Mouse (Mus musculus): ENCODE data around the gene Enthd1. TPM values are rescaled to one million over a fixed set of nuclear protein-coding genes. Genes with fewer than 3 reads are reported as not detected.
"Not testable (repeated sequence)": the region's sequence is repeated elsewhere in the genome, so short reads cannot be mapped to it uniquely, and the experiment has no call there.

Enthd1 gene
- polyA plus RNA-seq, 1 experiment from 2014 or later = not detected

DNA sequence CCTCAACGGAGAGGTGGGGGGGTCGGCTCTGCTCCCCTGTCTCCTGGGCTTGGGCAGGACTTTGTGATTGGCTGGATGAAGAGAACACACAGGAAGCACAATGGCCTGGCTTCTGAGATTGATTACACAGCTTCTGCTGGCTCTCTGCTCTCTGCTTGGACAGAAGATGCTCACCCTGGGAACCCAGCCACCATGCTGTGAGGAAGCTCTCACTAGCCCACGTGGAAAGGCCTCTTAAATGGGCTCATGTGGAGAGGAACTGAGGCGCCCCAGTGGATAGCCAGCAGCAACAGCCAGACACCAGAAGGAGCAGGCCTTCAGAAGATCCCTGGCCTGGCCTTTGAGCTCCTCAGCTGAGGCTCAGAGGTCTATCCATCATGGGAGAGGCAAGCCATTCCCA lies 59.9 kb downstream of the Enthd1 start:
- Histone ChIP-seq H3K9me3 (ENCODE audit: control insufficient read depth, low read length) (no peaks in the 10 kb centered on the region), H3K36me3 (ENCODE audit: control insufficient read depth, insufficient read depth, low read length) (no peaks in the 10 kb centered on the region), H3K27me3 (ENCODE audit: control insufficient read depth, insufficient read depth, low read length) (no peaks in the 10 kb centered on the region), H3K9ac (replicated peaks; ENCODE audit: low read depth, low read length) (no peak overlapping the region), H3K4me1 (ENCODE audit: control insufficient read depth, insufficient read depth, low read length) (no peaks in the 10 kb centered on the region), H3K4me3 (ENCODE audit: low read depth, low read length) (no peak overlapping the region), H3K4me2 (ENCODE audit: low read depth, low read length) (no peak overlapping the region), H3K27ac (ENCODE audit: low read depth, low read length) (no peak overlapping the region)
- WGBS = 10% methylated on average over 4 of the region's 4 CpGs
- no peak for ATAC-seq (ENCODE audit: low read depth)

DNA sequence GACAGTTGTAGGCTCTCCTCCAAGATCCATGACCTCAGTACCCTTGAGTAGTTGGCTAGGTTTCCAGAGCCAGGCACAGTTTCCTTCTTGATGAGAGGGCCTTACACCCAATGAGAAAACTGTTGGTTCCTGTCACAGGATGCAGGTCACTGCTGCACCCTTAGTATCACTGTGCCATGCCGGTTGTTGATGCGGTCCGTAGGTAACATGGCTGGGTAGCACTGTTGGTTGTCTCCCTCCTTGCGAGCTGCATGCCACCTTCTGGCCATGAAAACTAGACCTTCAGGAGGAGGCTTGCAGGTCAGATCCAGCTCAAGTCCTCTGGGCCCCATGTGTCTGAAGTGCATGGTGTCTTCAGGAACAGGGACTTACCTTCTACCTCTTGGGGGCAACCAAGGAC lies 61.8 kb downstream of the Enthd1 start:
- H3K27ac ChIP-seq (ENCODE audit: low read depth, low read length); H3K4me3 ChIP-seq (ENCODE audit: low read depth, low read length); H3K4me2 ChIP-seq (ENCODE audit: low read depth, low read length); H3K36me3 ChIP-seq (ENCODE audit: control insufficient read depth, insufficient read depth, low read length); H3K9ac ChIP-seq (replicated peaks; ENCODE audit: low read depth, low read length); H3K4me1 ChIP-seq (ENCODE audit: control insufficient read depth, insufficient read depth, low read length); H3K9me3 ChIP-seq (ENCODE audit: control insufficient read depth, low read length); ATAC-seq (ENCODE audit: low read depth); H3K27me3 ChIP-seq (ENCODE audit: control insufficient read depth, insufficient read depth, low read length): not testable (repeated sequence)
- WGBS = 97% methylated on average over 4 of the region's 4 CpGs

DNA sequence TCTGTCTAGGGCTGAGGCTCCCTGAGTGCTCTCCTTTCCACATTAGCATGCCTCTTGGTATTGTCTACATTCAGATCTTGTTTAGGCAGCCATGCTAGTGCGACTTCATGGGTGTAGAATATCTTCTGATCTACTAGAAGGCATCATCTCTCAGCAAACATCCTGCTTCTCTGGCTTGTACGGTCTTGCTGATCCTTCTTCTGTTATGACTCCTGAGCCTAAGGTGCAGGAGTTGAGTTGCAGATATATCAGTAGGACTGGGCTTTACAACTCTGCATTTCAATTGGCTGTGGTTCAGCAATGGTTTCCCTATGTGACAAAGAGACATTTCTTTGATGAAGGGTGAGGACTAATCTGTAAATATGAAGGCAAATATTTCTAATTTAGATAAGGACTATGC lies 62.2 kb downstream of the Enthd1 start:
- Histone ChIP-seq H3K4me1 (ENCODE audit: control insufficient read depth, insufficient read depth, low read length) (no peaks in the 10 kb centered on the region), H3K9ac (replicated peaks; ENCODE audit: low read depth, low read length) (no peak overlapping the region), H3K27me3 (ENCODE audit: control insufficient read depth, insufficient read depth, low read length) (no peaks in the 10 kb centered on the region), H3K9me3 (ENCODE audit: control insufficient read depth, low read length) (no peaks in the 10 kb centered on the region), H3K4me2 (ENCODE audit: low read depth, low read length) (no peak overlapping the region), H3K36me3 (ENCODE audit: control insufficient read depth, insufficient read depth, low read length) (no peaks in the 10 kb centered on the region), H3K4me3 (ENCODE audit: low read depth, low read length) (no peak overlapping the region), H3K27ac (ENCODE audit: low read depth, low read length) (no peak overlapping the region)
- no peak for ATAC-seq (ENCODE audit: low read depth)
- 95% methylated on average over 2 of the region's 2 CpGs for WGBS

DNA sequence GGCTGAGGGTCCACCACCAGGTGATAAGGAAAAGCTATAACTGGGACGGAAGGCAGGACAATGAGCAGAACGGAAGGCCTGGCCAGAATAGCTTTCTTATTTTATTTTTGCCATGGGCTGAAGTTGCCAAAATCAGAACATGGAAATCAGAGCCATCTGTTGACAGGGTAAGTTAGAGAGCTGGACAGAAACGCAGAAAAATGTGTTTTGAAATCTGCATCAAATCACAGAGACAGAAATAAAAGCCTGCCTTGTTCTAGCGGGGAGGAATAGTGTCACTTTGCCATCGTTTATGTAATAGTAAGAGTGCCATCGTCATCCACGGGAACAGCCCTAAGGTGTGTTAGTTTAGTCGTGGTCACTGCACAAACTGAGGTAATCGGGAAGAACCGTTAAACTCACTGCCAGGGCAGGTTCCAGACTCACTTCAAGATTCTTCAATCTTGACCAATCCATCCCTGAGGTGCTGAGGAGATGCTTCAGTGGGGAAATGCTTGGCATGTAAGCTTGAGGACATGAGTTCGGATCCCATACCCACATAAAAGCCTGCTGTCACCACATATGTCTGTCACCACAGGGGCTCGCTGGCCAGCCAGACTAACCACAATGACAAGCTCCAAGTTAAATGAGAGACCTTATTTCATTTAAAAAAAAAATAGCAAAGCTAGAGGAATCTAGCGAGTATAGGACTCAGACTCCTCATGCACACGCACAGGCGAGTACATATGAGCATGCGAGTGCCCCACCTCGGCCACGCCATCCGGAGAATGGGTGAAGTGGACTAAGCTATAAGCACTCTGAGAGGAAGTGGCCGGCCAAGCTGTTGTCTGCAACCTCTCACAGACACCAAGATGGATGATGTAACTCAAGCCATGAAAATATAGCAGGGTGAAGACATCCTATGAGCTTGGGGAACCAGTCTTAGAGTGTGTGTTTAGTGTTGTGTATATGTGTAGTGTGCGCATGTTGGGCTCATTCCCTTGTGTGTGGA lies 63.6 kb downstream of the Enthd1 start:
- H3K36me3 ChIP-seq (ENCODE audit: control insufficient read depth, insufficient read depth, low read length) = no peaks in the 10 kb centered on the region
- 89% methylated on average over 21 of the region's 21 CpGs for WGBS
- H3K4me1 ChIP-seq (ENCODE audit: control insufficient read depth, insufficient read depth, low read length) = no peaks in the 10 kb centered on the region

DNA sequence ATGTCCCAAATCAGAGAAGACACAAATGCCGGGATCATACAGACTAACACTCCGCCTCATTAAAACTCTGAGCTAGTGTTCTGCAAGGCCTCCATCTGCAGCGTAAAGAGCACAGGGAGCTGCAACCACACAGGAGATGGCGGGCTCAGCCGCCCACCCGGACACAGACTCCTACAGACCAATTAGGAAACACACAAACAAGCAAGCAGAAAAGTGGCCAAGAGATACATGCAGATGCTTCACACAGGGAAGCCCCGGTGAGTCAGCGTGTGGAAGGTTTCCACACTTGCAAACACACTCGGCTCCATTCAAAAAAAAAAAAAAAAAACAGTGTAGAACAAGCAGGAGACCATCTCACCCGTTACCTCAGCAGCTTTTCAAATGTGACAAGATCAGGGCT lies 64.5 kb downstream of the Enthd1 start:
- ATAC-seq (ENCODE audit: low read depth) = no peak
- Histone ChIP-seq H3K27me3 (ENCODE audit: control insufficient read depth, insufficient read depth, low read length) (no peaks in the 10 kb centered on the region), H3K36me3 (ENCODE audit: control insufficient read depth, insufficient read depth, low read length) (no peaks in the 10 kb centered on the region), H3K4me1 (ENCODE audit: control insufficient read depth, insufficient read depth, low read length) (no peaks in the 10 kb centered on the region), H3K4me3 (ENCODE audit: low read depth, low read length) (no peak overlapping the region), H3K27ac (ENCODE audit: low read depth, low read length) (no peak overlapping the region), H3K4me2 (ENCODE audit: low read depth, low read length) (no peak overlapping the region), H3K9me3 (ENCODE audit: control insufficient read depth, low read length) (no peaks in the 10 kb centered on the region), H3K9ac (replicated peaks; ENCODE audit: low read depth, low read length) (no peak overlapping the region)
- WGBS = 69% methylated on average over 10 of the region's 10 CpGs

More for the DNA sequence above, 63.6 kb downstream of the Enthd1 start:
- Histone ChIP-seq H3K27ac (ENCODE audit: low read depth, low read length) (no peak overlapping the region), H3K4me3 (ENCODE audit: low read depth, low read length) (no peak overlapping the region), H3K27me3 (ENCODE audit: control insufficient read depth, insufficient read depth, low read length) (no peaks in the 10 kb centered on the region), H3K9ac (replicated peaks; ENCODE audit: low read depth, low read length) (no peak overlapping the region), H3K9me3 (ENCODE audit: control insufficient read depth, low read length) (no peaks in the 10 kb centered on the region), H3K4me2 (ENCODE audit: low read depth, low read length) (no peak overlapping the region)
- no peak for ATAC-seq (ENCODE audit: low read depth)

DNA sequence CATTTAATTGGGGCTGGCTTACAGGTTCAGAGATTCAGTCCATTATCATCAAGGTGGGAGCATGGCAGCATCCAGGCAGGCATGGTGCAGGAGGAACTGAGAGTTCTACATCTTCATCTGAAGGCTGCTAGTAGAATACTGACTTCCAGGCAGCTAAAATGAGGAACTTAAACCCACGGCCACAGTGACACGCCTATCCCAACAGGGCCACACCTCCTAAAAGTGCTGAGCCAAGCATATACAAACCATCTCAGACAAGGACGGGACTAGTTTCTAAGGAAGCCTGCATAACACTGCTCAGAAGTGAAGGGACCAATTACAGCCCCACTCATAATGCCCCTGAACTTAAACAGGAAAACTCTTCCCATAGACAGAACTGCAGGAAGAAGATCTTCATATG lies 67.2 kb downstream of the Enthd1 start:
- WGBS = 81% methylated on average over 3 of the region's 3 CpGs
- H3K4me3 ChIP-seq (ENCODE audit: low read depth, low read length); H3K27me3 ChIP-seq (ENCODE audit: control insufficient read depth, insufficient read depth, low read length); H3K4me2 ChIP-seq (ENCODE audit: low read depth, low read length); ATAC-seq (ENCODE audit: low read depth); H3K27ac ChIP-seq (ENCODE audit: low read depth, low read length); H3K36me3 ChIP-seq (ENCODE audit: control insufficient read depth, insufficient read depth, low read length); H3K9me3 ChIP-seq (ENCODE audit: control insufficient read depth, low read length); H3K9ac ChIP-seq (replicated peaks; ENCODE audit: low read depth, low read length); H3K4me1 ChIP-seq (ENCODE audit: control insufficient read depth, insufficient read depth, low read length): not testable (repeated sequence)

DNA sequence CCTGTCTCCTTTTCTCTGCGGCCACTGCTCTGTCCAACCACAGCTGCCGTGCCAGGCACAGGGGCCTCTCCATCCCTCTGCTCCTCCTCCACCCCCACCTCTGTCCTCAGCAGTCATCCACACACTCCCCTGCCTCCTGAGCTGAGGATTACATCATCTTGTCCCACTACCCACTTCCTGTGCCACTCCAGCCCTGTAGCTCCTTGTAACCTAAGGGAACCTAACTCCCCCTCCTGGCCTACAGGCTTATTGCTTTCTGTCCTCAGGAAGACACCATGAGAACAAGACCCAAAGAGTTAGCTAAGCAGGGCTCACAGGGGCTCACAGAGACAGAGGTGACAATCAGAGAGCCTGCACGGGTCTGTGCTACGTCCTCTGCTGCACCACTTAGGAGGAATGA lies 73.5 kb downstream of the Enthd1 start:
- Histone ChIP-seq H3K4me2 (ENCODE audit: low read depth, low read length) (no peak overlapping the region), H3K27ac (ENCODE audit: low read depth, low read length) (no peak overlapping the region), H3K36me3 (ENCODE audit: control insufficient read depth, insufficient read depth, low read length) (no peaks in the 10 kb centered on the region), H3K4me1 (ENCODE audit: control insufficient read depth, insufficient read depth, low read length) (no peaks in the 10 kb centered on the region), H3K9ac (replicated peaks; ENCODE audit: low read depth, low read length) (no peak overlapping the region), H3K27me3 (ENCODE audit: control insufficient read depth, insufficient read depth, low read length) (no peaks in the 10 kb centered on the region), H3K4me3 (ENCODE audit: low read depth, low read length) (no peak overlapping the region), H3K9me3 (ENCODE audit: control insufficient read depth, low read length) (no peaks in the 10 kb centered on the region)
- no peak for ATAC-seq (ENCODE audit: low read depth)
- WGBS = 65% methylated on average over 4 of the region's 4 CpGs

DNA sequence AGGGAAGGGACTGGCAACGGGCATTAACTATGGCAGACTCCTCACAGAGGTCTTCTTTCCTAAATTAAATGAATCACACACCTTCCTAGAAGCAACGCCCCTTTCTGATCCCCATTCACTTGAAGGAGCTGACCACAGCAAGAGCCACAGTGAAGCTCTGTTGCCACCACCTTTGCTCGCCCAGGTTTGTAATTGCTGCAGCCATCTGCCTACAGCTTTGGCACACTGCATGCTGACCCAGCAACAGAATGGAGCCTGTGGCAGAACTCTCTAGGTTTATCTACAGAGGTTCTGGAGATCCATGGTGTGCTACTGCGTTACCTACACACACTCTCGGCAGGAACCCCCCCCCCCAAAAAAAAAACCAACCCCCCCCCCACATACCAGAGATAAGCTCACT lies 74.8 kb downstream of the Enthd1 start:
- H3K27ac ChIP-seq (ENCODE audit: low read depth, low read length) = no peak overlapping the region

DNA sequence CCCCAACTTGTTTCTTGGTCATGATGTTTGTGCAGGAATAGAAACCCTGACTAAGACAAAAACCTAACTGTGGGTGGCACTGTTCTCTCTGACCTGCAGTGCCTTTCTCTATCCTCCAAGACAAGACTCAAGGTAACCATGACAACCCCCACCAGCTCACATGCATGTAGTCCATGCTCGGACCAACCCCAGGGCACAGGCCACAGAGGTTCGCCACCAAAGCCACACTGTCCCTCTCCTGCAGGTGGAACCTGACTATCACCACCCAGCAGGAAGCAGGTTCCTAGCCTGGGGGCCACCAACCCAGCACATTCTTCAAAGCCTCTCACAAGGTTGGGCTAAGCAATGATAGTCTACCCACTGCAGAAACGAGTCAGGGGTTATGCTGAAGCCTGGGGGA lies 76.3 kb downstream of the Enthd1 start:
- WGBS = 45% methylated on average over 3 of the region's 3 CpGs
- no peak overlapping the region for H3K9ac ChIP-seq (replicated peaks; ENCODE audit: low read depth, low read length)
- ATAC-seq (ENCODE audit: low read depth) = no peak
- no peaks in the 10 kb centered on the region for H3K9me3 ChIP-seq (ENCODE audit: control insufficient read depth, low read length)
- peaks cover 10% of the 10 kb centered on the region for H3K4me1 ChIP-seq (ENCODE audit: control insufficient read depth, insufficient read depth, low read length)
- no peak overlapping the region for H3K27ac ChIP-seq (ENCODE audit: low read depth, low read length)
- no peaks in the 10 kb centered on the region for H3K36me3 ChIP-seq (ENCODE audit: control insufficient read depth, insufficient read depth, low read length)
- H3K4me2 ChIP-seq (ENCODE audit: low read depth, low read length) = no peak overlapping the region
- H3K27me3 ChIP-seq (ENCODE audit: control insufficient read depth, insufficient read depth, low read length) = no peaks in the 10 kb centered on the region
- no peak overlapping the region for H3K4me3 ChIP-seq (ENCODE audit: low read depth, low read length)

More for the DNA sequence above, 74.8 kb downstream of the Enthd1 start:
- no peaks in the 10 kb centered on the region for H3K27me3 ChIP-seq (ENCODE audit: control insufficient read depth, insufficient read depth, low read length)
- no peak overlapping the region for H3K4me3 ChIP-seq (ENCODE audit: low read depth, low read length)
- 88% methylated on average over 5 of the region's 5 CpGs for WGBS
- no peaks in the 10 kb centered on the region for H3K4me1 ChIP-seq (ENCODE audit: control insufficient read depth, insufficient read depth, low read length)
- H3K36me3 ChIP-seq (ENCODE audit: control insufficient read depth, insufficient read depth, low read length) = no peaks in the 10 kb centered on the region
- no peak overlapping the region for H3K4me2 ChIP-seq (ENCODE audit: low read depth, low read length)
- H3K9ac ChIP-seq (replicated peaks; ENCODE audit: low read depth, low read length) = no peak overlapping the region
- no peaks in the 10 kb centered on the region for H3K9me3 ChIP-seq (ENCODE audit: control insufficient read depth, low read length)
- no peak for ATAC-seq (ENCODE audit: low read depth)

All from neural tube, embryonic 14.5 days (tissue).